Mouse (Mus musculus): Measurements from ENCODE around the gene Rrp9. TPM values are rescaled to one million over a fixed set of nuclear protein-coding genes. Genes with fewer than 3 reads are reported as not detected.

Gene Rrp9
- total RNA-seq (2015; ENCODE audit: low replicate concordance): 3.5 and 4.6 TPM in 2 replicates
- total RNA-seq (2017; ENCODE audit: low replicate concordance): 5.7 and 6.4 TPM in 2 replicates

DNA sequence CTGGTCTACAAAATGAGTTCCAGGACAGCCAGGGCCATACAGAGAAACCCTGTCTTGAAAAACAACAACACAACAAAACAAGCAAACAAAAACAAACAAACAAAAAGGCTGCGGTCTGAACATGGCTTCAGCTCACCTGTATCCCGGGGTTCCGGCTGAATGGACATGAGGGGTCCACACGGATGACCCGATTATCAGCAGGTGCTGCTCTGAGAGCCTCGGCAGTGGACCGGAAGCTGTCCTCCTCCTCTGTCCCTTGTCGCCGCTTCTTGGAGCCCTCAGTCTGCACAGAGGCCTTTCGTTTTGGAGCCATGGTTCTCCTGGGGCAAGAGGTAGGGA lies at the start of gene Rrp9:
TSS of gene Rrp9 (plus strand) at position 301 of the 339 bp plus-strand sequence.
- ATAC-seq (replicated peaks; ENCODE audit: low FRiP score, poor library complexity, severe bottlenecking): no peak

- peak; percentile 54 for ATAC-seq (replicated peaks; ENCODE audit: low FRiP score, poor library complexity, severe bottlenecking)
Measured at GRCm38 (mm10) chr9:106428719-106429220, 47.0 kb upstream of the Rrp9 start.

GRCm38 (mm10) chr9:106429221-106430014 lies 46.3 kb upstream of the Rrp9 start, which contains the start of gene Rpl29:
Gene Rpl29, plus strand, starts transcription at chr9:106429454.
- ATAC-seq (replicated peaks; ENCODE audit: low FRiP score, poor library complexity, severe bottlenecking): peak; percentile 91

GRCm38 (mm10) chr9:106430015-106430264 lies 45.8 kb upstream of the Rrp9 start:
- ATAC-seq (replicated peaks; ENCODE audit: low FRiP score, poor library complexity, severe bottlenecking): 0 out of 2 replicates have a peak, but pooled peaks have one; percentile 4

DNA sequence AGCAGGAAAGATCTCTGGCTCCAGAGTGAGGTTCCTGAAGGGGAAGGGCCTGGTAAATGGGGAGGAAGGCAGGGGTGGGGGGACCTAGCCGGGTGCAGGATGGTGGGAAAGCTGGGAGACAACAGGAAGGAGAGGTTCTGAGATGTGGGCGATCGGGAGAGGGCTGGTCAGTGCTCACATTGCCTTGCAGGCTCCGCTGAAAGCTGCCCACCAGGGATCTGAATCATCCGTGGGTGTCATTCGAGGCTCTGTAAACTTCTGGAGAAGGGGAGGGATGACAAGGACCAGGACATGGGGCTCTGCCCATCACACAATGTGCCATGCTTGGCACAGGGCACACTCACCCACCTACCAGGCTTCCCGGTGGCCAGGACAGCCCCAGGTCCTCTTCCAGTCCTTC lies 42.4 kb upstream of the Rrp9 start:
- ATAC-seq (replicated peaks; ENCODE audit: low FRiP score, poor library complexity, severe bottlenecking): no peak

DNA sequence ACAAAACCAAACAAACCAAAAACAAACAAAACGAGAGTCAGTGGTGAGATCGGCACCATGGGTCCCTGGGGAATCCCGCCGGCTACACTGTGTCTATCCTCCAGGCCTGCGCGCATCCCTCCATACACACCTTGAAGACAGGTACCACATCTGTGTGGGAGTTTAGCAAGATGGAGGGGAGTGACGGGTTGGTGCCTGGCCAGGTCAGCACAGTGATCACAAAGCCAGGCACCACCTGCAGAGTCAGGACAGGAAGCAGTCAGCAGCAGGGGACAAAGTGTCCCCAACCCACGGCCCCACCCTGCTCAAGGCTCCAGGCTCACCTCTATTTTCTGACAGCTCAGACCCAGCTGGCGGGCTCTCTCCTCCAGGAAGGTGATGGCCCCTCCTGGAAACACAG lies 39.2 kb upstream of the Rrp9 start:
- ATAC-seq (replicated peaks; ENCODE audit: low FRiP score, poor library complexity, severe bottlenecking): no peak

- no peak for ATAC-seq (replicated peaks; ENCODE audit: low FRiP score, poor library complexity, severe bottlenecking)
Measured at GRCm38 (mm10) chr9:106442680-106443079, 33.1 kb upstream of the Rrp9 start.

DNA sequence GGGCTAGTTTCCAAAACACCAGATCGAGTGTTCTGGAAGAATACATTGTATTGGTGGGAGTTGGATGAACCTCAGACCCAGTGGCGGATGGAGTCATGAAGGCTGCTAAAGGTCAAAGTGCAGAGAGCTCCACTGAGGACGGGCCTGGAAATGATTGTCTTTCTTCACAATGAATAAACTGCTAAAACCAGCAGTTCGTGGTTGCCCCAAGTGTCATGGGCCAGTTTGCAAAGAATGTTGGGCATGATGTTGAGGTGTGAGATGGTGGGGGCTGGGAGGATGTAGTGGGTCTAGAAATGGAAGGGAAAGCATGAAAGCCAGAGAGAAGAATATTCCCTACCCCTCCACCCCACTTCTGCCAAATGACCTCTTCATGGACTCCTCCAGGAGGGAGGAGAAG lies 30.9 kb upstream of the Rrp9 start:
- no peak for ATAC-seq (replicated peaks; ENCODE audit: low FRiP score, poor library complexity, severe bottlenecking)

DNA sequence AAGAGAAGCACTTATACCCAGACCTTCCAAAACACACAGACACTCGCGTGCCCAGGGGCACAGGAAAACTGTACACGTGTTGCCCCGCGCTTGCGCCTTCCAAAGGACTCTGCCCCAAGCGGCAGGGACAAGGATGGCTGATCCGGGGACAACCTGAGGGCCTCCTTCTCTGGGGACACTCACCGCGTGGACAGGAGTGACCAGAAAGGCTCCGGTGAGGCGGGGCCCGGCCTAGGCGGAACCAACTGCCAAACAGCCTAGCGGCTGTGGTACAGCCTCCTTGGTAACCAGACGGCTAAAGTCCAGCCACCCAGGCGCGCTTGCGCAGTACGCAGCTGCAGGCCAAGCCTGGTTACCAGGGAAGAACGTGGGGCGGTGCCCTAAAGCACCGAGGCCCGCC lies 28.4 kb upstream of the Rrp9 start, which contains the start of the genes Abhd14b and Abhd14a:
TSS of gene Abhd14b (plus strand) at position 112 of the 400 bp plus-strand sequence.
TSS of gene Abhd14a (minus strand) at position 331 of the 400 bp plus-strand sequence.
- no peak; the same call in 1 of the 2 replicates for ATAC-seq (replicated peaks; ENCODE audit: low FRiP score, poor library complexity, severe bottlenecking)

GRCm38 (mm10) chr9:106447951-106448350 lies 27.8 kb upstream of the Rrp9 start:
- ATAC-seq (replicated peaks; ENCODE audit: low FRiP score, poor library complexity, severe bottlenecking): no peak

DNA sequence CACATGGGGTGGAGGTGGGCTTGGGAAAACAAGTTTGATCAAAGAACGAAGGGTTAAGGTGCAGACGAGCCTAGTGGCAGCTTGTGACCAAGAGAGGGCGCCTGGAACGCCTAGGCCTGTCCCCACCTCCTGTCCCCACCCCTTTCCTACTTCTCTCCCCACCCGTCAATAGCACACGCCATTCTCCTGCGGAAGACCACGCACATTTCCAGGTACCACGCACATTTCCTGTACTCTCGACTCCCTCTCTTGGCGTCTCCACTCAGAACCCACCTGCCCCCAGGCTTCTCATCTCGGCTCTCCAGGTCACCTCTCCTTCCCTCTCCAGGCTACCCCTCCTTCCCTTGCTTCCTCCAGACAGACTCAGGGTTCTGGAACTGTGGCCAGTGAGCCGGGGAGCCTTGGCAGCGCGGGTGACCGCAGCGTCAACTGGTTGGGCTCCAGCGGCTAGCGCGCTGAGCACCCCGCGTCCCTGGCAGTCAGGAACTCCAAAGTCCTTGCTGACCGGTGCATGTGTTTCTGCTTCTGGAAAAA lies 27.2 kb upstream of the Rrp9 start:
- no peak for ATAC-seq (replicated peaks; ENCODE audit: low FRiP score, poor library complexity, severe bottlenecking)

GRCm38 (mm10) chr9:106449947-106450346 lies 25.8 kb upstream of the Rrp9 start:
- ATAC-seq (replicated peaks; ENCODE audit: low FRiP score, poor library complexity, severe bottlenecking): no peak

GRCm38 (mm10) chr9:106450661-106451060 lies 25.1 kb upstream of the Rrp9 start:
- ATAC-seq (replicated peaks; ENCODE audit: low FRiP score, poor library complexity, severe bottlenecking): no peak

DNA sequence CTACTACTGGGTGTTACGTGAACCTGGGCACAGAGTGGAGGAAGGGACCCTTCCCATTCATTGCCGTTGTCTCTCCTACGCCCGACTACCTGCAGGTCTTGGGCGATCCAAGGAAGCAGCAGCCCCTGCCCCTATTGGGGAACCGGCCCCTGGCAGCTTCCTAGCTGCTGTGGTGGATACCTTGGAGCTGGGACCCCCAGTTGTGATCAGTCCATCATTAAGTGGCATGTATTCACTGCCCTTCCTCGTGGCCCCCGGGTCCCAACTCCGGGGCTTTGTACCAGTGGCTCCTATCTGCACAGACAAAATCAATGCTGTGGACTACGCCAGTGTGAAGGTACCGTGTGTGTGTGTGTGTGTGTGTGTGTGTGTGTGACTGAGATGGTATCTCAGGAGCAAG lies 24.5 kb upstream of the Rrp9 start:
- no peak for ATAC-seq (replicated peaks; ENCODE audit: low FRiP score, poor library complexity, severe bottlenecking)

- no peak for ATAC-seq (replicated peaks; ENCODE audit: low FRiP score, poor library complexity, severe bottlenecking)
Measured at GRCm38 (mm10) chr9:106451899-106452298, 23.9 kb upstream of the Rrp9 start.

DNA sequence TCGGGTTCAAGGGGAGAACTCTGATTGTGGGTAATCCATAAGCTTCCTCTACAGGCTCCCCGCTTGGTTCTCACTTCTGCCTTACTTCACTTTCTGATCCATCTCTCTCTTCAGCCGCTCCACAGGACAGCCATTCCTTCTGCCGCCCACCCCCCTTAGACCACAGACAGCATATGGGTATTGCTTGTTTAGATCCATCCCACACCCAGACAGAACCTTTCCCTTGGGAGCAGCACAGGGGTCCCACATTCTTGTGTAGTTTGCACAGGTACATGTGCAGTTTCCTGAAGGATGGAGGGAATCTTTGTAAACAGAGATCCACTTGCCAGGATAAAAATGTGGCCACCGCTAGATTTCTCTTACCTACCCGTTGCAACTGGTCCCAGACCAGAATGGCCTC lies 23.4 kb upstream of the Rrp9 start:
- ATAC-seq (replicated peaks; ENCODE audit: low FRiP score, poor library complexity, severe bottlenecking): no peak

- ATAC-seq (replicated peaks; ENCODE audit: low FRiP score, poor library complexity, severe bottlenecking): no peak
Measured at GRCm38 (mm10) chr9:106452821-106453220, 22.9 kb upstream of the Rrp9 start.

DNA sequence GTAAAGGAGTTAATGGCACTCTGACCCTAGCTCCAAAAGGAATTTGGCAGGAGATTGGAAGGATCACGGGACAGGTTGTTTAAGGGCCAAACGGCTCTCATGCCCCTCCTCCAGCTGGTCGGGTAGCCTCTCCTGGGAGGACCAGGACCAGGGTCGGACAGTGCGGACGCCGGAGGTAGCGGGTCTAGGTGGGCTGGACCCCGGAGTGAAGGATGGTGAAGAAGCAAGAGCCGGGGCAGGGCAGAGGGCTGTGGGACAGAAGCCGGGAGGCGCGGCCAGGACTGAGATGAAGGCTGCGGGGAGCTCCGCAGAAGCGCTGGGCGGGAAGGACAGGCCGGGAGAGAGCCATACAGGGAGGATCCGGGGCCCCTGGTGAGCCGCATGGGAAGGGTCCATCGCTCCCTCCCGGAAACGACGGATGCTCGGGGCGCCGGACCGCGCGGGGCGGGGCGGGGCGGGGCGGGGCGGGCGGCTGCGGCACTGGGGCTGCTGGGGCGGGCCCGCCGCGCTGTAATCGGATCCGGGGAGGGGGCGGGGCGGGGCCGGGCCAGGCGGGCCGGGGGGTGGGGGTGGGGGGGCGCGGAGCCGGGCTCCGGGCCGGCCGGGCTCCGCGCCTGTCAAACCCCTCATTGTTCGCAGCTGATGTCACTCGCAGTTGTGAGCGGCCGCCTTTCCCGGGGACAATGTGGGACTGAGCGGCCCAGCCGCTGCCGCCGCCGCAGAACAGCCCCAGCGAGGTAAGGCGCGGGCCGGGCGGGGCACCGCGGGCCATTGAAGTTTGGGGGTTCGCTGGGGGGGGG lies 22.3 kb upstream of the Rrp9 start, which contains the start of gene Pcbp4:
TSS of gene Pcbp4 (plus strand) at position 21 of the 800 bp plus-strand sequence.
- ATAC-seq (replicated peaks; ENCODE audit: low FRiP score, poor library complexity, severe bottlenecking): no peak

DNA sequence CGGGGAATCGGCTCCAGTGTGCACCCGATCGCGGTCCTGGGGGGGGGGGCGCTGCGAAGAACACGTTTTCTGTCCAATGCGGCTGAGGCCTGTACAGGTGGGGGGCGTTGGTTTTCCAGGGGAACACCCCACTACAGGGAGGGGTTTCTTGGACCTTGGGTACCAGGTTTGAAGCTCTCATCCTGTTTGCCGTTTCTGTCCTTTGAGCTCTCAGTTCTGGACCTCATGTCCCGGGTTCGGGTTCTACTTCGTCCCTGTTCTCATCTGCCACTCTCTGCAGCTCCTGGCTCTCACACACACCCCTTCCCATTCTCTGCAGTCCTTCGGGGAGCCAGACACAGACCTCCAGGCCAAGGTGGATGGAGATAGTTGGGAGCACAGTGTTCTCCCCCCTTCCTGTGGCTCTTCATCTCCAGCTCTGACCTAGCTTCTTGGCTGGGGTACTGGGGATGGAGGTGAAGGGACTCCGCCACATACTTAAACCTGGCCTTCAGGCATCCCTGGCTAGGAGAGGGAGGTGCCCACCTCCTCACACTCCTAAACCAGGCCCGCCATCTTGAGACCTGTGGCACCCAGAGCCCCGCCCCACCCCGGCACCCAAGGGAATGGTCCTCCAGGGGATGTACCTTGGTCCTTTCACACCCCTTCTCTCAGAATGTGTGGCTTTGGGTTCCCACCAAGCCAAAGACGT lies 21.5 kb upstream of the Rrp9 start:
- ATAC-seq (replicated peaks; ENCODE audit: low FRiP score, poor library complexity, severe bottlenecking): no peak

Measured in erythroblast, adult 5-6 weeks (primary cell).